Mouse (Mus musculus): Measurements from ENCODE around the gene Henmt1. TPM values are rescaled to one million over a fixed set of nuclear protein-coding genes. Genes with fewer than 3 reads are reported as not detected.

The Henmt1 gene
- total and polyA plus RNA-seq, 2 experiments from 2014 or later = 1.3 to 2.6 TPM

GRCm38 (mm10) chr3:108900681-108901080 lies 39.0 kb upstream of the Henmt1 start:
- H3K27ac ChIP-seq (ENCODE audit: low read depth, low read length) = no peak overlapping the region
- TF ChIP-seq CTCF (IDR thresholded peaks at IDR 0.05) = no peak
- no peaks in the 10 kb centered on the region for H3K9me3 ChIP-seq (ENCODE audit: low read length)
- H3K4me1 ChIP-seq (ENCODE audit: insufficient read depth, low read length) = no peaks in the 10 kb centered on the region
- H3K36me3 ChIP-seq (ENCODE audit: insufficient read depth, low read length) = peaks cover 28% of the 10 kb centered on the region
- WGBS = 78% methylated on average over 5 of the region's 5 CpGs
- no peak overlapping the region for H3K9ac ChIP-seq (replicated peaks; ENCODE audit: low read length, poor library complexity, severe bottlenecking)
- no peak for DNase-seq (ENCODE audit: low spot score)
- no peaks in the 10 kb centered on the region for H3K27me3 ChIP-seq (ENCODE audit: insufficient read depth, low read length)
- no peak for ATAC-seq (ENCODE audit: low FRiP score)
- H3K4me3 ChIP-seq (ENCODE audit: low read depth, low read length) = no peak overlapping the region
- H3K4me2 ChIP-seq (ENCODE audit: low read depth, low read length, poor library complexity, severe bottlenecking) = no peak overlapping the region

GRCm38 (mm10) chr3:108902038-108902437 lies 37.6 kb upstream of the Henmt1 start:
- no peak overlapping the region for H3K27ac ChIP-seq (ENCODE audit: low read depth, low read length)
- DNase-seq (ENCODE audit: low spot score) = no peak
- WGBS = 57% methylated on average over 2 of the region's 2 CpGs
- no peak overlapping the region for H3K4me3 ChIP-seq (ENCODE audit: low read depth, low read length)
- ATAC-seq (ENCODE audit: low FRiP score) = no peak
- no peak overlapping the region for H3K4me2 ChIP-seq (ENCODE audit: low read depth, low read length, poor library complexity, severe bottlenecking)
- TF ChIP-seq CTCF (IDR thresholded peaks at IDR 0.05) = peak; percentile 32
- no peak overlapping the region for H3K9ac ChIP-seq (replicated peaks; ENCODE audit: low read length, poor library complexity, severe bottlenecking)
- peaks cover 28% of the 10 kb centered on the region for H3K36me3 ChIP-seq (ENCODE audit: insufficient read depth, low read length)
- H3K27me3 ChIP-seq (ENCODE audit: insufficient read depth, low read length) = no peaks in the 10 kb centered on the region
- H3K4me1 ChIP-seq (ENCODE audit: insufficient read depth, low read length) = no peaks in the 10 kb centered on the region
- H3K9me3 ChIP-seq (ENCODE audit: low read length) = no peaks in the 10 kb centered on the region

GRCm38 (mm10) chr3:108902934-108903333 lies 36.7 kb upstream of the Henmt1 start:
- Histone ChIP-seq H3K4me1 (ENCODE audit: insufficient read depth, low read length) (no peaks in the 10 kb centered on the region), H3K27ac (ENCODE audit: low read depth, low read length) (no peak overlapping the region), H3K4me2 (ENCODE audit: low read depth, low read length, poor library complexity, severe bottlenecking) (no peak overlapping the region), H3K27me3 (ENCODE audit: insufficient read depth, low read length) (no peaks in the 10 kb centered on the region), H3K9me3 (ENCODE audit: low read length) (no peaks in the 10 kb centered on the region), H3K36me3 (ENCODE audit: insufficient read depth, low read length) (peaks cover 28% of the 10 kb centered on the region), H3K9ac (replicated peaks; ENCODE audit: low read length, poor library complexity, severe bottlenecking) (no peak overlapping the region), H3K4me3 (ENCODE audit: low read depth, low read length) (no peak overlapping the region)
- DNase-seq (ENCODE audit: low spot score) (no peak), ATAC-seq (ENCODE audit: low FRiP score) (no peak)
- 94% methylated on average over 6 of the region's 6 CpGs for WGBS
- TF ChIP-seq CTCF (IDR thresholded peaks at IDR 0.05) = no peak

- Histone ChIP-seq H3K9me3 (ENCODE audit: low read length) (no peaks in the 10 kb centered on the region), H3K9ac (replicated peaks; ENCODE audit: low read length, poor library complexity, severe bottlenecking) (peak overlapping the region; percentile 79), H3K27ac (ENCODE audit: low read depth, low read length) (peak overlapping the region; percentile 91), H3K4me2 (ENCODE audit: low read depth, low read length, poor library complexity, severe bottlenecking) (peak overlapping the region; percentile 98), H3K36me3 (ENCODE audit: insufficient read depth, low read length) (peaks cover 2% of the 10 kb centered on the region; the same call in 1 of the 2 replicates), H3K4me1 (ENCODE audit: insufficient read depth, low read length) (peaks cover 5% of the 10 kb centered on the region), H3K27me3 (ENCODE audit: insufficient read depth, low read length) (no peaks in the 10 kb centered on the region), H3K4me3 (ENCODE audit: low read depth, low read length) (peak overlapping the region; percentile 62)
- no peak for TF ChIP-seq CTCF (IDR thresholded peaks at IDR 0.05)
- ATAC-seq (ENCODE audit: low FRiP score) (no peak), DNase-seq (ENCODE audit: low spot score) (no peak)
- 1% methylated on average over 29 of the region's 32 CpGs for WGBS
These were observed 29.2 kb upstream of the Henmt1 start for GRCm38 (mm10) chr3:108910303-108911080.

- no peaks in the 10 kb centered on the region for H3K9me3 ChIP-seq (ENCODE audit: low read length)
- H3K9ac ChIP-seq (replicated peaks; ENCODE audit: low read length, poor library complexity, severe bottlenecking) = peak overlapping the region; percentile 79
- peak overlapping the region; percentile 62 for H3K4me3 ChIP-seq (ENCODE audit: low read depth, low read length)
- H3K36me3 ChIP-seq (ENCODE audit: insufficient read depth, low read length) = no peaks in the 10 kb centered on the region; the same call in 1 of the 2 replicates
- ATAC-seq (ENCODE audit: low FRiP score) (peak; percentile 86), DNase-seq (ENCODE audit: low spot score) (peak; percentile 81)
- peak overlapping the region; percentile 91 for H3K27ac ChIP-seq (ENCODE audit: low read depth, low read length)
- peak; percentile 69 for TF ChIP-seq CTCF (IDR thresholded peaks at IDR 0.05)
- peaks cover 5% of the 10 kb centered on the region for H3K4me1 ChIP-seq (ENCODE audit: insufficient read depth, low read length)
- H3K27me3 ChIP-seq (ENCODE audit: insufficient read depth, low read length) = no peaks in the 10 kb centered on the region
- under 1% methylated on average over 42 of the region's 44 CpGs for WGBS
- peak overlapping the region; percentile 98 for H3K4me2 ChIP-seq (ENCODE audit: low read depth, low read length, poor library complexity, severe bottlenecking)
These were observed 28.6 kb upstream of the Henmt1 start for GRCm38 (mm10) chr3:108911081-108911547.

Measured in midbrain, postnatal 0 days (tissue).